Mouse (Mus musculus): ENCODE data around the gene Pex19. TPM values are rescaled to one million over a fixed set of nuclear protein-coding genes. Genes with fewer than 3 reads are reported as not detected.

Pex19 gene
- polyA plus RNA-seq, 1 experiment: 68.5 TPM

DNA sequence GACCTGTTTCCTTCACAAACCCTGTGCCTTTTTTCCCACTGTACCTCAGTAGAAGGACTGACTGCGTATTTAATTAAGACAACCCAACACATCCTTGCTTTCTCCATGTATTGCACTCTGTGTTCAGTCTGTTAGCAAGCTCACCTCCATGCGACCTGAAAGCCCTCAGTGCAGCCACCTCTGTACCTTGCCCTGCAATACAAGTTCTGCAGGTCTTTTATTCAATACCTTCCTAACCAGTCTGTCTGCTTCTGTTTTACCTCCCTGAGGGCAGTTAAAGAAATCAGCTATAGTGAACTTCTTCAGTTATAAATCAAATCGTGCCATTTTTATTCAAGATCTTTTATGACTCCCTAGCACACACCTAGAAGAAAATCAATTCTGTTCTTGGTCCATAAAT is 15.0 kb downstream of the Pex19 start:
- TF ChIP-seq POLR2A (IDR thresholded peaks at IDR 0.05; ENCODE audit: control insufficient read depth, extremely low read depth, insufficient read depth, low read length, poor library complexity) (no peak), CTCF (IDR thresholded peaks at IDR 0.05; ENCODE audit: borderline replicate concordance, control insufficient read depth, extremely low read depth, insufficient read depth, low read length, poor library complexity) (no peak)
- no peak for DNase-seq
- WGBS: 95% methylated on average over 3 of the region's 3 CpGs

DNA sequence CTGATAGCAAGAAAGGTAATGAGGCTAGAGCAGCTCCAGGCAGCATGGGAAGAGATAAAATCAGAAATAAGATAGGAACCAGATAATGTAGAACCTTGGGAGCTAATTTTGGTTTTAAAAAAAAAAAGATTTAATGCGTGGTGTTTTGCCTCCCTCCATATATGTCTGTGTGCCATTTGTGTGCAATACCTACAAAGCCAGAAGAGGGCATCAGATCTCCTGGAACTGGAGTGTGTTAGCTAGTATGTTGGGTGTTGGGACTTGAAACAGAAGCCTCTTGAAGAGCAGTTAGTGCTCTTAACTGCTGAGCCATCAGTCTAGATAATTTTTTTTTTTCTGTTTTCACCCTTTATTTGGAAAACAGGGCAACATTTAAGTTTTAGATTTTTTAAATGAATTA is 17.0 kb downstream of the Pex19 start:
- H3K36me3 ChIP-seq (ENCODE audit: control insufficient read depth, insufficient read depth, low read length): no peaks in the 10 kb centered on the region
- peak; percentile 79 for DNase-seq
- TF ChIP-seq CTCF (IDR thresholded peaks at IDR 0.05; ENCODE audit: borderline replicate concordance, control insufficient read depth, extremely low read depth, insufficient read depth, low read length, poor library complexity) (no peak), POLR2A (IDR thresholded peaks at IDR 0.05; ENCODE audit: control insufficient read depth, extremely low read depth, insufficient read depth, low read length, poor library complexity) (no peak)
- H3K4me3 ChIP-seq (ENCODE audit: control insufficient read depth, insufficient read depth, low read length): no peak overlapping the region
- H3K27ac ChIP-seq (ENCODE audit: control insufficient read depth, insufficient read depth, low read length): no peak overlapping the region
- H3K4me1 ChIP-seq (replicated peaks; ENCODE audit: control insufficient read depth, insufficient read depth, low read length): peaks cover 4% of the 10 kb centered on the region; the same call in 1 of the 2 replicates
- H3K27me3 ChIP-seq (ENCODE audit: control insufficient read depth, insufficient read depth, low read length): no peaks in the 10 kb centered on the region
- 3% methylated on average over 1 of the region's 1 CpGs for WGBS

More for the DNA sequence above, 15.0 kb downstream of the Pex19 start:
- H3K36me3 ChIP-seq (ENCODE audit: control insufficient read depth, insufficient read depth, low read length): no peaks in the 10 kb centered on the region
- H3K4me3 ChIP-seq (ENCODE audit: control insufficient read depth, insufficient read depth, low read length): no peak overlapping the region
- no peak overlapping the region for H3K27ac ChIP-seq (ENCODE audit: control insufficient read depth, insufficient read depth, low read length)
- H3K27me3 ChIP-seq (ENCODE audit: control insufficient read depth, insufficient read depth, low read length): no peaks in the 10 kb centered on the region
- H3K4me1 ChIP-seq (replicated peaks; ENCODE audit: control insufficient read depth, insufficient read depth, low read length): no peaks in the 10 kb centered on the region

DNA sequence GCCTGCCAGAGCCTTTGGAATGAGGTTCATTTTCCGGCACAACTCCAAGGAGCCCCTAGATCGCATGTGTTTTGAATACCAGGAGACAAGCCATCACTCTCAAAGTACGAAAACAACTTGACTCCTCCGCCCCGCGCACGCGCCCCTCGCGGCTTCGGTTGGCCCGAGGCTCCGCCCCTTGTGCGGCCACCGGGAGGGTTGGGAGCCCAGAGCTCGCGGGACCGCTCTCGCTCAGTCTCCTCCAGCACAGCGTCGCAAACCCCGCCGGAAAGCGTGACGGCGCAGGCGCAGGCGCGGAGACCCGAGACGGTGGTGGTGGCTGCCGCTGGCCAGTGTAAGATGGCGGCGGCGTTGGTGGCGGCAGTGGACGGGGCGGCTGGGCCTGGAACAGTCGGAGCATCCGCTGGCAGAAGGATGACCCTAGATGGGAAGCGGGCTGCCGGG is 21.3 kb downstream of the Pex19 start, which contains the start of gene Dcaf8:
Gene Dcaf8 (plus strand): TSS at position 250 of the 444 bp plus-strand sequence.
- TF ChIP-seq CTCF (IDR thresholded peaks at IDR 0.05; ENCODE audit: borderline replicate concordance, control insufficient read depth, extremely low read depth, insufficient read depth, low read length, poor library complexity) (peak; percentile 57; the same call in 1 of the 2 replicates), POLR2A (IDR thresholded peaks at IDR 0.05; ENCODE audit: control insufficient read depth, extremely low read depth, insufficient read depth, low read length, poor library complexity) (peak; percentile 98)
- DNase-seq: peak; percentile 99
- H3K27ac ChIP-seq (ENCODE audit: control insufficient read depth, insufficient read depth, low read length): peak within 1 kb of the TSS; percentile 87
- peaks cover 6% of the 10 kb centered on the region; the same call in 1 of the 2 replicates for H3K36me3 ChIP-seq (ENCODE audit: control insufficient read depth, insufficient read depth, low read length)
- H3K27me3 ChIP-seq (ENCODE audit: control insufficient read depth, insufficient read depth, low read length): no peaks in the 10 kb centered on the region
- peaks cover 4% of the 10 kb centered on the region; the same call in 1 of the 2 replicates for H3K4me1 ChIP-seq (replicated peaks; ENCODE audit: control insufficient read depth, insufficient read depth, low read length)
- H3K4me3 ChIP-seq (ENCODE audit: control insufficient read depth, insufficient read depth, low read length): peak within 1 kb of the TSS; percentile 82
- WGBS: under 1% methylated on average over 42 of the region's 42 CpGs

DNA sequence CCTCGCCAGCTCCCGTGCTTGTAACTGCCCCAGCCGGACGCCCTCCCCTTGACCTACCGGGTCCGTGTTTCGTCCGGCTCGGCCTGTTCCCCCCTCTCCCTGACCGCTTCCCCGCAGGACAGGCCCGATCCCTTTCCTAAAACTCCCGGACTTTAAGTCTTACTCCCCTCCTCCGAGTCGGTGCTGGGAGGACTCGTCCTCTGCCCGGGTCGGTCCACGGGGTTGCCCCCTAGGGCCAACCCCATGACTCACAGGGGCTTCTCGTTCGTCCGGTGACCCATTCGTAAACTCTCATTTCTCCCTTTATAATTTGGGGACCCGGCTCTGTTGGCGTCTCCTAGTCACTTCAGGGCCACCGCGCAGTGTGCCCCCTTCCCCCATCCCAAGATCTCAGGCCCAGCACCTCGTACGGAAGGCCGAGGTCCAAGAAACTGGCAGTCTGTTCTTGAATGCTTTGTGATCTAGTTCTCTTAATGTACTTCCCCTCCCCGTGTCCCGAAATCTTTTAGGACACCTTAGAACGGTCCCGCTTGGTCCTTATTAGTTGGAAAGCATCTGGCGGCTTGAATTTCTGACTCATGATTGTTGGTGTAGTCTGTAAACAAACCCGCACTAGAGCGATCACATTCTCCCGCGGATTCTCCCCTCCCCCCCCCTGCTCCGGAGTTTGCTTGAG is 21.9 kb downstream of the Pex19 start:
- Histone ChIP-seq H3K4me1 (replicated peaks; ENCODE audit: control insufficient read depth, insufficient read depth, low read length) (peaks cover 4% of the 10 kb centered on the region; the same call in 1 of the 2 replicates), H3K36me3 (ENCODE audit: control insufficient read depth, insufficient read depth, low read length) (peaks cover 10% of the 10 kb centered on the region), H3K4me3 (ENCODE audit: control insufficient read depth, insufficient read depth, low read length) (peak overlapping the region; percentile 82), H3K27me3 (ENCODE audit: control insufficient read depth, insufficient read depth, low read length) (no peaks in the 10 kb centered on the region), H3K27ac (ENCODE audit: control insufficient read depth, insufficient read depth, low read length) (peak overlapping the region; percentile 51)
- under 1% methylated on average over 40 of the region's 40 CpGs for WGBS
- DNase-seq: no peak
- TF ChIP-seq POLR2A (IDR thresholded peaks at IDR 0.05; ENCODE audit: control insufficient read depth, extremely low read depth, insufficient read depth, low read length, poor library complexity) (no peak), CTCF (IDR thresholded peaks at IDR 0.05; ENCODE audit: borderline replicate concordance, control insufficient read depth, extremely low read depth, insufficient read depth, low read length, poor library complexity) (no peak)

DNA sequence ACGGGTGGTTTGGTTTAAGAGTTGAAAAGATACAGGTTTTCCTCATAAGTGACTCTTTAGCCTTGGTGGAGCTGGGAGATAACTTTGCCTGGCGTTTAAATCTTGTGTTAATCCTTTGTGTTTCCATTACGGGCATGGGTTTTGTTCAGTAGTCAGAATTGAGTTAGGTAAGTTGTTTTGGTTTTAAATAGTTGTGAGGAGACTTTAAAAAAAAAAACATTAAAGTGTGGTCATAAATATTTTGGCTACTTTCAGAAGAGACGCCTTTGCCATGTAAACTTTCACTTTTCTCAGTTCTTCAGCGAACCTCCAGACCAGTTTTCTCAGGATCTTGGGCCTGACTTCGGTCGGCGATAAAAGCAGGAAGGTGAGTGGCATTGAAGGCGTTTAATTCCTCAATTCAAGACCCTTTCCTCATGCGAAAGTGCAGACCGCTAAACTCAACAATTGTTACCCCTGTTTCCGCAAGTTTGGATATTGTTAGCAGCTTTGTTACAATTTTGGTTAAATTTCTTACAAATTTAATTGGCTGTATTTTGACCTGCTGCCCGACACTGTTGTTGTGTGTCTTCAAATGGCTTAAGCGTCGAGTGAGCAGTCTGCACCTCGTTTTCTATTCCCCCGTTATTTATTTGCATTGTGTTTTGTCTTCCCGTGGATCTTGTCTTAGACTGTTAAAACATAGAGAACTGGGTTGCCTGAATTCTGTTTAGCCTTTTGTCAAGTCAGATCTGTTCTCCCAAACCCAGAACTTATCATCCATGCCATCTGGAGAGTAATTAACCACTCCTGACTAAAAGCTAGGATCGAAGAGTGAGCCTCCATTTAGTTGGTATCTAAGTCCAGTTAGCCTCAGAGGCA is 22.6 kb downstream of the Pex19 start:
- TF ChIP-seq CTCF (IDR thresholded peaks at IDR 0.05; ENCODE audit: borderline replicate concordance, control insufficient read depth, extremely low read depth, insufficient read depth, low read length, poor library complexity) (no peak), POLR2A (IDR thresholded peaks at IDR 0.05; ENCODE audit: control insufficient read depth, extremely low read depth, insufficient read depth, low read length, poor library complexity) (no peak)
- WGBS: 2% methylated on average over 19 of the region's 19 CpGs
- peak overlapping the region; percentile 51 for H3K27ac ChIP-seq (ENCODE audit: control insufficient read depth, insufficient read depth, low read length)
- H3K36me3 ChIP-seq (ENCODE audit: control insufficient read depth, insufficient read depth, low read length): peaks cover 17% of the 10 kb centered on the region
- peaks cover 4% of the 10 kb centered on the region; the same call in 1 of the 2 replicates for H3K4me1 ChIP-seq (replicated peaks; ENCODE audit: control insufficient read depth, insufficient read depth, low read length)
- peak overlapping the region; percentile 82 for H3K4me3 ChIP-seq (ENCODE audit: control insufficient read depth, insufficient read depth, low read length)
- H3K27me3 ChIP-seq (ENCODE audit: control insufficient read depth, insufficient read depth, low read length): no peaks in the 10 kb centered on the region
- DNase-seq: peak; percentile 23

DNA sequence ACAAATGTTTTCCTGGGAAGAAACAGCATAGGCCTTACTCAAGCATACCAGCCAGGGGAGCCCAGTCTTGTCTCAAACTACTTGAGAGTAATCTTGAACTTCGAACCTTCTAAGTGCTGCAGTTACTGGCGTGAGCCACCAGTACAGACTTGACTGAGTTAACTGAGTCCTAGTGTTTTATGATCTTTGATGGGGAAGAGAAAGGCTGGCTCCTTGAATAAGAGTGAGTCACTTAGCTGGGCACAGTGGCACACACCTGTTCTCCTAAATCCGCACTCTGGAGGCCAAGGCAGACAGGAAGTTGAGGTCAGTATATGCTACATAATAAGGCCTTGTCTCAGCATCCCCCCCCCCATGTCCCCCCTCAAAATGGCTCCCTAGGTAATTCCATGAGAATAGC is 28.0 kb downstream of the Pex19 start:
- no peaks in the 10 kb centered on the region for H3K4me1 ChIP-seq (replicated peaks; ENCODE audit: control insufficient read depth, insufficient read depth, low read length)
- H3K36me3 ChIP-seq (ENCODE audit: control insufficient read depth, insufficient read depth, low read length): peaks cover 17% of the 10 kb centered on the region

More for the DNA sequence above, 28.0 kb downstream of the Pex19 start:
- Histone ChIP-seq H3K4me3 (ENCODE audit: control insufficient read depth, insufficient read depth, low read length) (no peak overlapping the region), H3K27me3 (ENCODE audit: control insufficient read depth, insufficient read depth, low read length) (no peaks in the 10 kb centered on the region), H3K27ac (ENCODE audit: control insufficient read depth, insufficient read depth, low read length) (no peak overlapping the region)
- WGBS: 85% methylated on average over 3 of the region's 3 CpGs
- TF ChIP-seq POLR2A (IDR thresholded peaks at IDR 0.05; ENCODE audit: control insufficient read depth, extremely low read depth, insufficient read depth, low read length, poor library complexity) (no peak), CTCF (IDR thresholded peaks at IDR 0.05; ENCODE audit: borderline replicate concordance, control insufficient read depth, extremely low read depth, insufficient read depth, low read length, poor library complexity) (no peak)
- DNase-seq: no peak

All from thymus, adult 2 months (tissue).